Mouse (Mus musculus) megakaryocyte, embryonic 14.5 days (primary cell): ENCODE measurements around the gene Klhl29.

Experiments used
- FLI1 ChIP-seq: IDR thresholded peaks from 2 replicates; pipeline ENCODE4 v1.6.1; 2012; ENCODE audit warnings: low read length, inconsistent platforms, mixed read lengths
- GATA1 ChIP-seq: IDR thresholded peaks from 3 replicates; pipeline ENCODE4 v1.6.1; 2012; ENCODE audit warnings: mixed read lengths, low read length, inconsistent platforms, borderline replicate concordance

GRCm38 (mm10) chr12:5270527-5270926 lies 105.0 kb downstream of the Klhl29 start:
- no peak for TF ChIP-seq GATA1
- no peak for TF ChIP-seq FLI1
